Mouse (Mus musculus) layer of hippocampus, adult 9-10 months (tissue): ENCODE results near the gene Cyp3a57.
"Not testable (repeated sequence)": the region's sequence is repeated elsewhere in the genome, so short reads cannot be mapped to it uniquely, and the experiment has no call there.

ENCODE experiments used
- DNase-seq: peaks from one replicate; pipeline ENCODE4 v3.0.0; 2022; ENCODE audit warnings: low spot score

Gene Cyp3a57

GRCm38 (mm10) chr5:145344941-145345340 lies at the start of gene Cyp3a57:
Gene Cyp3a57, plus strand, starts transcription at chr5:145345279.
- DNase-seq: no peak

GRCm38 (mm10) chr5:145300469-145300868 lies 44.6 kb upstream of the Cyp3a57 start:
- DNase-seq: no peak

GRCm38 (mm10) chr5:145301796-145302195 lies 43.3 kb upstream of the Cyp3a57 start:
- not testable (repeated sequence) for DNase-seq

GRCm38 (mm10) chr5:145302424-145302823 lies 42.7 kb upstream of the Cyp3a57 start:
- no peak for DNase-seq

- DNase-seq: not testable (repeated sequence)
These were observed 38.1 kb upstream of the Cyp3a57 start for GRCm38 (mm10) chr5:145306953-145307352.

GRCm38 (mm10) chr5:145307811-145308210 lies 37.3 kb upstream of the Cyp3a57 start:
- not testable (repeated sequence) for DNase-seq

GRCm38 (mm10) chr5:145313845-145314244 lies 31.2 kb upstream of the Cyp3a57 start:
- no peak for DNase-seq

- DNase-seq: no peak
These were observed 27.9 kb upstream of the Cyp3a57 start for GRCm38 (mm10) chr5:145317141-145317540.

- not testable (repeated sequence) for DNase-seq
These were observed 6.3 kb upstream of the Cyp3a57 start for GRCm38 (mm10) chr5:145338756-145339155.

GRCm38 (mm10) chr5:145349697-145350096 lies 4.6 kb downstream of the Cyp3a57 start:
- no peak for DNase-seq

GRCm38 (mm10) chr5:145353081-145353480 lies 8.0 kb downstream of the Cyp3a57 start:
- no peak for DNase-seq

GRCm38 (mm10) chr5:145415416-145415815 lies 70.3 kb downstream of the Cyp3a57 start:
- DNase-seq: not testable (repeated sequence)

GRCm38 (mm10) chr5:145422287-145422686 lies 77.2 kb downstream of the Cyp3a57 start:
- no peak for DNase-seq

GRCm38 (mm10) chr5:145431004-145431403 lies 85.9 kb downstream of the Cyp3a57 start:
- no peak for DNase-seq

GRCm38 (mm10) chr5:145433688-145434087 lies 88.6 kb downstream of the Cyp3a57 start:
- no peak for DNase-seq
